Mouse (Mus musculus) embryonic fibroblast, embryonic 13.5 days (primary cell): ENCODE results near the gene Robo2.

ENCODE experiments used
- CTCF ChIP-seq: IDR thresholded peaks from 2 replicates; pipeline ENCODE4 v1.5.1; 2011; ENCODE audit warnings: mild to moderate bottlenecking, control low read depth, low read length, moderate library complexity, borderline replicate concordance; ENCODE audit not compliant: insufficient read depth
- POLR2A ChIP-seq: IDR thresholded peaks from 2 replicates; pipeline ENCODE4 v1.6.1; 2011; ENCODE audit warnings: low read depth, mild to moderate bottlenecking, control low read depth, low read length, moderate library complexity

DNA sequence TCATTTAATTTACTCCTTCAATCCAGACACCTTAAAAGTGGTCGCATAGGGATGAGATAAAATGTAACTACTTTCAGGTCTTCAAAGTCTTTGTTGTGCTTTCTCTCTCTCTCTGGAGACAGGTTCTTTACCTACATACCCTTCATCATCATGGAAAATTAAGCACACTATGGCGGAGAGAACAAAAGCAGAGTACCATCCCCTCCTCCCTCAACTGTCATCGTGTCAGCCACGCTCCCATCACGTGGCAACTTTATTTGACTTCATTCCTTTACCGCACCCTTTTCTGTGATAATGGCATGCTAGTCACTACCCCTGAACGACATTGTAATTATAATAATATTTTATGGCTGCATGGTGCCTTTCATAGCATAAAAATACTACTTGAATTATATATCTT lies 442.1 kb downstream of the Robo2 start:
- TF ChIP-seq CTCF (no peak), POLR2A (no peak)
